Mouse (Mus musculus): Measurements from ENCODE around the gene Inca1.

GRCm38 (mm10) chr11:70745636-70746035 is 45.7 kb upstream of the Inca1 start:
- no peak for TF ChIP-seq MAX (IDR thresholded peaks at IDR 0.05)
- TF ChIP-seq CTCF (IDR thresholded peaks at IDR 0.05; ENCODE audit: control insufficient read depth, insufficient read depth, insufficient read length): no peak
- no peak for TF ChIP-seq FOSL1 (IDR thresholded peaks at IDR 0.05; ENCODE audit: insufficient read depth, low read length, poor library complexity, severe bottlenecking)
- no peak for TF ChIP-seq USF1 (IDR thresholded peaks at IDR 0.05; ENCODE audit: low read depth)
- TF ChIP-seq MYOG (IDR thresholded peaks at IDR 0.05; ENCODE audit: control insufficient read depth, extremely low read depth, insufficient read length): no peak
- no peak for TF ChIP-seq MYOD1 (IDR thresholded peaks at IDR 0.05; ENCODE audit: control insufficient read depth, insufficient read length, low read depth)

Data from C2C12 (cell line).